Mouse (Mus musculus): ENCODE data around the gene Sdk2.

DNA sequence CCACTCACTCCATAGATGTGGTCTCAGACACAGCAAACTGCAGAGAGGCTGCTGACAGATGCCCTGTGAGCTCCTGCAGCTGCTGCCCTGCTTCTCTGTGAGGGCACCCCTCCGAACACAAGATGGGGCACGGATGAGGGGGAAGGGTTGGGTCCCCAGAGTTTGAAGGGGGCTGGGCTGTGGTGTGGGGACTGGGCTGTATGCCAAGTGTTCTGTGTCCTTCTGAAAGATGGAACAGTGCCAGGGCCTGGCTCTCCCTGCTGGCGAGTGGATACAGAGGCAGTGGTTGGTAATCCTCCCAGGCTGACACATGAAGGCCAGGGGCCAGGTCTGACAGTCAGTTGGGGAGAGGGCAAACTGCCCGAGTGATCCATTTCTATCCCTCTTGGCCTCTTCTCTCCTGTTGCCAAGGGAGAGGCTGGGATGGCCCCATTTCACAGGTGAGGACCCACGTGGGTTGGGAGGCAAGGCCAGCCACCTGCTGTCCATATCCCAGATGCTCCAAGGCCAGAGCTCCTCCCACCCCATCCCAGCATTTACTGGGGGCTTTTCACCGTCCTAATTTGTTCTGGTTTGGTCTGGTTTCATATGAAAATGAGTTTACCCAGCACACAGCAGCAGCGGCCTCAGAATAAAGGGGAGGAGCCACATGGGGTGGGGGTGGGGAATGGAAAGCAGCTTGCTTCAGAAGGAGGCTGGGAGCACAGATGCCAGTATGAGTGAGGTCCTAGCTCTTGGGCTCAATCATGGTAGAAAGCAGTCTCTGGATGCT, 84.9 kb downstream of the Sdk2 start:
- TF ChIP-seq TBP (IDR thresholded peaks at IDR 0.05; ENCODE audit: low read depth, low read length): no peak
- TF ChIP-seq POLR2A (IDR thresholded peaks at IDR 0.05; ENCODE audit: control insufficient read depth in 1 of 2, insufficient read depth in 1 of 2, low read depth in 1 of 2, low read length in 2 of 2, poor library complexity in 1 of 2): no peak
- TF ChIP-seq CHD1 (IDR thresholded peaks at IDR 0.05; ENCODE audit: low read depth, low read length): no peak
- no peak for TF ChIP-seq TAL1 (IDR thresholded peaks at IDR 0.05; ENCODE audit: low read length)
- TF ChIP-seq CTCF (IDR thresholded peaks at IDR 0.05 in 2 of 3, conservative IDR thresholded peaks at IDR 0.05 in 1 of 3; ENCODE audit: control insufficient read depth in 1 of 3, insufficient read depth in 1 of 3, low read depth in 2 of 3, low read length in 3 of 3, poor library complexity in 1 of 3, severe bottlenecking in 1 of 3): no peak
- TF ChIP-seq MAX (IDR thresholded peaks at IDR 0.05; ENCODE audit: low read length): no peak
- no peak for TF ChIP-seq MYC (IDR thresholded peaks at IDR 0.05; ENCODE audit: low read depth, low read length)
- no peak for TF ChIP-seq POLR2AphosphoS2 (IDR thresholded peaks at IDR 0.05; ENCODE audit: low read length)
